Mouse (Mus musculus) testis, adult 2 months (tissue): ENCODE measurements around the gene Pgrmc1.

Experiments
- CTCF ChIP-seq: fragments of 200-500 bp; IDR thresholded peaks from 2 replicates; pipeline ENCODE4 v1.5.1; 2012; ENCODE audit warnings: low read depth, mild to moderate bottlenecking, inconsistent platforms, low read length, moderate library complexity; ENCODE audit not compliant: control insufficient read depth, insufficient read depth, insufficient replicate concordance
- POLR2A ChIP-seq: fragments of 200-500 bp; IDR thresholded peaks from 2 replicates; pipeline ENCODE4 v1.6.1; 2012; ENCODE audit warnings: low read depth, mild to moderate bottlenecking, inconsistent platforms, low read length, moderate library complexity; ENCODE audit not compliant: control insufficient read depth

GRCm38 (mm10) chrX:36590266-36590665, 7.7 kb upstream of the Pgrmc1 start:
- no peak for TF ChIP-seq CTCF
- no peak for TF ChIP-seq POLR2A
